Mouse (Mus musculus) ES-E14 (cell line): Measurements from ENCODE around the gene Arpc3. TPM values are rescaled to one million over a fixed set of nuclear protein-coding genes. Genes with fewer than 3 reads are reported as not detected.

Experiments used
- DNase-seq: peaks from one replicate; pipeline ENCODE4 v3.0.0-alpha.2; 2013; ENCODE audit warnings: low read depth, low spot score
- H3K27ac ChIP-seq: 2 replicates; pipeline ENCODE4 v1.5.1; 2012; ENCODE audit warnings: low read depth, mild to moderate bottlenecking, low read length, moderate library complexity, mixed read lengths; ENCODE audit not compliant: poor library complexity, insufficient read depth, severe bottlenecking
- H3K36me3 ChIP-seq: 2 replicates; pipeline ENCODE4 v1.6.1; 2012; ENCODE audit warnings: mild to moderate bottlenecking, low read length, moderate library complexity, mixed read lengths; ENCODE audit not compliant: control insufficient read depth, poor library complexity, insufficient read depth, severe bottlenecking
- H3K4me1 ChIP-seq, 2 experiments: fragments of 150-350 bp in 1 of 2; sonication (generic) in 1 of 2; 2 replicates each; pipeline ENCODE4 v1.6.1; 2012; ENCODE audit warnings: low read length in 2 of 2, mild to moderate bottlenecking in 1 of 2, mixed read lengths in 1 of 2; ENCODE audit not compliant: control insufficient read depth in 2 of 2, insufficient read depth in 2 of 2, poor library complexity in 1 of 2
- H3K4me3 ChIP-seq, 2 experiments: fragments of 150-350 bp in 1 of 2; sonication (generic) in 1 of 2; 2 replicates each; pipeline ENCODE4 v1.5.1; 2012; ENCODE audit warnings: low read length in 2 of 2, low read depth in 1 of 2, mild to moderate bottlenecking in 1 of 2, mixed read lengths in 1 of 2; ENCODE audit not compliant: insufficient read depth in 1 of 2, poor library complexity in 1 of 2, severe bottlenecking in 1 of 2
- H3K9ac ChIP-seq: 2 replicates; pipeline ENCODE4 v1.6.1; 2012; ENCODE audit warnings: low read depth, mild to moderate bottlenecking, low read length, mixed read lengths; ENCODE audit not compliant: poor library complexity, insufficient read depth, severe bottlenecking
- H3K9me3 ChIP-seq: fragments of 150-350 bp; sonication (generic); 2 replicates; pipeline ENCODE4 v1.6.1; 2012; ENCODE audit warnings: low read depth, mild to moderate bottlenecking, low read length; ENCODE audit not compliant: control insufficient read depth, insufficient read depth
- CHD2 ChIP-seq: IDR thresholded peaks from 2 replicates; pipeline ENCODE4 v1.6.1; 2014; ENCODE audit warnings: mild to moderate bottlenecking, low read depth, low read length, inconsistent platforms
- HCFC1 ChIP-seq: IDR thresholded peaks from 2 replicates; pipeline ENCODE4 v1.6.1; 2012; ENCODE audit warnings: low read length, inconsistent platforms, borderline replicate concordance; ENCODE audit not compliant: insufficient read depth
- MAFK ChIP-seq: IDR thresholded peaks from 2 replicates; pipeline ENCODE4 v1.6.1; 2014; ENCODE audit warnings: mild to moderate bottlenecking, low read depth, low read length, inconsistent platforms; ENCODE audit not compliant: insufficient read depth
- ZC3H11A ChIP-seq: IDR thresholded peaks from 2 replicates; pipeline ENCODE4 v1.6.1; 2012; ENCODE audit warnings: low read depth, mild to moderate bottlenecking, inconsistent platforms, low read length, borderline replicate concordance
- ZNF384 ChIP-seq: IDR thresholded peaks from 2 replicates; pipeline ENCODE4 v1.6.1; 2012; ENCODE audit warnings: low read depth, low read length, inconsistent platforms
- in situ Hi-C, 2 experiments: fragments of 600-800 bp; cut with MboI; formaldehyde crosslinking; loops; one replicate each; pipeline ENCODE4 v1.15.1; 2025; ENCODE audit warnings: low sequenced_read_pairs in 2 of 2, inconsistent platforms in 1 of 2; ENCODE audit not compliant: unreplicated experiment in 2 of 2
- total RNA-seq: library from RNA; depleted of rRNA; stranded (reverse); fragments of 300-350 nt; gene quantifications from 2 replicates; pipeline ENCODE4 v1.2.3, GENCODE M21; 2012

Gene Arpc3
- total RNA-seq, 1 experiment: 165 TPM

- H3K27ac ChIP-seq: no peak overlapping the region
- H3K9ac ChIP-seq: no peak overlapping the region
- TF ChIP-seq MAFK (no peak), HCFC1 (no peak)
- H3K9me3 ChIP-seq: no peaks in the 10 kb centered on the region
- DNase-seq: no peak
- no peak overlapping the region for H3K4me3 ChIP-seq
- peaks cover 56% of the 10 kb centered on the region for H3K36me3 ChIP-seq
- H3K4me1 ChIP-seq: peaks cover 0 to 7% of the 10 kb centered on the region in 2 experiments; a peak in 1 of 4 replicates
- in situ Hi-C loops: no loop called here
Observed at GRCm38 (mm10) chr5:122444492-122444891, 52.8 kb downstream of the Arpc3 start.

DNA sequence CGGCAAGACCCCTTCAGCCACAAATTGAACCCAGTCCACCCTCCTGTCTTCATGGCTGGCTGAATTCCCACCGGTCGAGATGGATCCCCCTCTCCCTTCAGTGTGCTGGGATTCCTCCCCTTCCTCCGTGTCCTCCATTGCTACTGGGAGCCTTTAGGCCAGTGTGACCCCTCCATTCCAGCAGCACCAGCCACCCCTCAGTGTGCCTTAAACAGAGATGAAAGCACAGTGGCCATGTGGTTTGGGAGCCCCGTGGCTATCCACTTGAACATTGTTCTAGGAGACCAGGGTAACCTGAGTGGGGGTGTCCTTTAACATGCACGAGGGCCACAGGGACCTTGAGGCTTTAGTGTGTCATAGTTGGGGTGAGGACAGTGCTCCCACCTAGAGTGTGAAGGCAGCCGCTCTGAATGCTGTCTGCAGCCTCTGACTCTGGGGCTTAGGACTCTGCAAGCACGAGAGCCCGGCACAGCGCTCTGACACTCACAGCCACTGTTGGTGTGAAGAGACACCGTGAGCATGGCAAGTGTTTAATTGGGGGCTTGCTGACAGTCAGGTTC lies 53.5 kb downstream of the Arpc3 start:
- in situ Hi-C loops: no loop called here
- H3K4me1 ChIP-seq: peaks cover 0 to 10% of the 10 kb centered on the region in 2 experiments; a peak in 1 of 4 replicates
- TF ChIP-seq ZC3H11A: no peak
- no peak for TF ChIP-seq ZNF384
- no peak for TF ChIP-seq CHD2
- TF ChIP-seq HCFC1: no peak
- TF ChIP-seq MAFK: no peak
- H3K9me3 ChIP-seq: no peaks in the 10 kb centered on the region
- H3K36me3 ChIP-seq: peaks cover 50% of the 10 kb centered on the region
- no peak overlapping the region for H3K27ac ChIP-seq
- no peak overlapping the region for H3K9ac ChIP-seq
- DNase-seq: no peak
- no peak overlapping the region for H3K4me3 ChIP-seq

- no peak overlapping the region for H3K4me3 ChIP-seq
- H3K9ac ChIP-seq: no peak overlapping the region
- in situ Hi-C loops: no loop called here
- no peak for DNase-seq
- H3K9me3 ChIP-seq: no peaks in the 10 kb centered on the region
- peaks cover 11 to 23% of the 10 kb centered on the region in 2 experiments for H3K4me1 ChIP-seq
- TF ChIP-seq CHD2 (no peak), MAFK (no peak), HCFC1 (no peak), ZC3H11A (no peak), ZNF384 (no peak)
- H3K36me3 ChIP-seq: peaks cover 38% of the 10 kb centered on the region
- H3K27ac ChIP-seq: no peak overlapping the region
Observed at GRCm38 (mm10) chr5:122447857-122448256, 56.2 kb downstream of the Arpc3 start.

DNA sequence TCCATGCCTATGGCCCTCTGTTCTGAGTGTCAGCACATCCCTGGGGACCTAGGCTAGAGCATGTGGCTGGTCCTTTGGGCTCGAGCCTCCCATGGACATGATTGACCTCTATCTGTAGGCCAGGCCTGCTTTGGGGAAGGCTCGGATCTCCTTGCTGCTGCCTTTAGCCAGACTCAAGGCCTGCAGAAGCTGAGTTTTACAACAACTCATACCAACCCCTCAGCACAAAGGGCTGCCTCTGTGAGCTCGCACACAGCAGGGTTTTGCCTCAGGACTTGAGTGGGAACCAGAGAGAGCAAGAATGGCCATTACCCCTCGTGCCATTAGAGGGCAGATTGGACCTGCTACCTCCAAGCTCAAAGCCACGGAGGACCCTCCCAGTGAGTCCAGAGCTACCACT lies 57.2 kb downstream of the Arpc3 start:
- no peaks in the 10 kb centered on the region for H3K9me3 ChIP-seq
- DNase-seq: no peak
- no peak overlapping the region for H3K9ac ChIP-seq
- H3K4me1 ChIP-seq: peaks cover 11 to 23% of the 10 kb centered on the region in 2 experiments
- H3K27ac ChIP-seq: no peak overlapping the region
- in situ Hi-C loops: no loop called here
- TF ChIP-seq CHD2: no peak
- no peak for TF ChIP-seq HCFC1
- TF ChIP-seq MAFK: no peak
- TF ChIP-seq ZC3H11A: no peak
- TF ChIP-seq ZNF384: no peak
- H3K36me3 ChIP-seq: peaks cover 33% of the 10 kb centered on the region
- H3K4me3 ChIP-seq: no peak overlapping the region

DNA sequence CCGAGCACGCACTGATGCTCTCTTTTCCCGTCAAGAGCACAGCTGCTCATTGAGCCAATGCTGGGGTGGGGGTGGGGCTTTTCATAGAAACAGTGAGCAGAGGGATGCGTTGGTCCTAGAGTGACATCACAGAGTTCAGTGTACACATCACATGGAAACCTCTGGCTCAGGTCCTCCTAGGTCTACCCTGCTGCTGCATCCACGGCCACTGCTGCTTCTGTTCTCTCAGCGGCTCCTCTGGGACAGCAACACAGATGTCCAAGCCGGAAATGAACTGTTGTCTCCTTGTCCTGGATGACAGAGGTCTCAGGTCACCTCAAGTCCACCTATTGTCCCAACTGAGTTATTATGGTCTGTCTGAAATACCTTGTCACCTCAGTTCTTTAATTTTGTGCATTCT lies 58.3 kb downstream of the Arpc3 start:
- H3K9ac ChIP-seq: no peak overlapping the region
- DNase-seq: no peak
- TF ChIP-seq HCFC1: no peak
- no peak for TF ChIP-seq CHD2
- TF ChIP-seq MAFK: no peak
- TF ChIP-seq ZC3H11A: no peak
- no peak for TF ChIP-seq ZNF384
- in situ Hi-C loops: loop anchor here in 1 of 2 experiments (25.0 kb wide), 1 partner anchor 1962 kb away; no protein-coding TSS in a partner anchor
- H3K4me3 ChIP-seq: no peak overlapping the region
- H3K27ac ChIP-seq: no peak overlapping the region
- peaks cover 31% of the 10 kb centered on the region for H3K36me3 ChIP-seq
- peaks cover 14 to 29% of the 10 kb centered on the region in 2 experiments for H3K4me1 ChIP-seq
- H3K9me3 ChIP-seq: no peaks in the 10 kb centered on the region
